ENCODE assay signal across 19 mouse cellular contexts in genomic region chr12:27367476-27367875, GRCm38 (mm10).
"Had no signal": no experiment of that assay in that cellular context is flagged by ENCODE, and none has a peak within 500 bp of the region (broad histone marks: within the 10 kb centered on the region; RNA-seq: fewer than 3 reads in every experiment).

No protein-coding gene starts in this region.

- H3K4me3 ChIP-seq: limb, embryonic 12.5 days; limb, embryonic 15.5 days; megakaryocyte, embryonic 14.5 days; midbrain, embryonic 10.5 days; neural tube, embryonic 12.5 days; neural tube, embryonic 15.5 days had no signal

- H3K36me3 ChIP-seq: limb, embryonic 12.5 days; limb, embryonic 15.5 days; midbrain, embryonic 10.5 days; neural tube, embryonic 12.5 days; neural tube, embryonic 15.5 days had no signal

- H3K27me3 ChIP-seq: limb, embryonic 12.5 days; limb, embryonic 15.5 days; megakaryocyte, embryonic 14.5 days; neural tube, embryonic 12.5 days; neural tube, embryonic 15.5 days had no signal

- H3K9ac ChIP-seq: limb, embryonic 12.5 days; limb, embryonic 15.5 days; liver, embryonic 14.5 days; liver, postnatal 0 days; lung, embryonic 14.5 days; neural tube, embryonic 12.5 days; neural tube, embryonic 15.5 days had no signal

- H3K4me2 ChIP-seq: limb, embryonic 12.5 days; limb, embryonic 15.5 days; liver, embryonic 11.5 days; lung, embryonic 14.5 days; neural tube, embryonic 12.5 days; neural tube, embryonic 15.5 days had no signal

- DNase-seq: kidney, adult 2 months; kidney, postnatal 36 days; liver, postnatal 0 days; lung, embryonic 14.5 days; midbrain, embryonic 14.5 days; right cerebral cortex, adult 18-20 months; right cerebral cortex, postnatal 14 days; thymus, adult 18-20 months; thymus, postnatal 36 days had no signal

- H3K27ac ChIP-seq: kidney, postnatal 0 days; limb, embryonic 12.5 days; limb, embryonic 15.5 days; liver, embryonic 14.5 days; midbrain, embryonic 10.5 days; neural tube, embryonic 12.5 days; neural tube, embryonic 15.5 days had no signal

- H3K4me1 ChIP-seq: limb, embryonic 12.5 days; limb, embryonic 15.5 days; megakaryocyte, embryonic 14.5 days; midbrain, embryonic 10.5 days had no signal

- ATAC-seq: liver, postnatal 0 days; lung, postnatal 0 days had no signal

- H3K9me3 ChIP-seq: limb, embryonic 12.5 days; limb, embryonic 15.5 days; midbrain, embryonic 10.5 days; neural tube, embryonic 12.5 days; neural tube, embryonic 15.5 days had no signal
